Mouse (Mus musculus): ENCODE data around the gene Mgrn1. TPM values are rescaled to one million over a fixed set of nuclear protein-coding genes. Genes with fewer than 3 reads are reported as not detected.

Gene Mgrn1
- polyA plus RNA-seq, 1 experiment from 2014 or later: 62.2 TPM

DNA sequence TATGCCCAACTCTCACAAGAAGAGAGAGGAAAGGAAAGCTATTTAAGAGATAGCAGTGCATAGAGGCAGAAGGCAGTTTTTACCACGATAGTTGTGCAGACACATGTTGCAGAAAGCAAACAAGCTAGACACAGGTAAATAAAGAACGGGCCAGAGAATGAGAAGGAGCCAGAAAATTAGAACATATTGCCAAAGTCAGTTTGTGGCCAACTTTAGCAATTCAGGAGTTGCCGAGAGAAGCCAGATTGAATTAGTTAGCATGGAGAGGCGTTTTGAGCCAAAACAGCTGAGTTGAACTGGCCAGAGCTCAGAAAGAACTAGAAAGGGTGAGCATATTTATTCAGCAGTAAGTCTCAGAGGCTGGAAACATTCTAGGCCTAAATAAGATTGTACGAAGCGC, 6.1 kb downstream of the Mgrn1 start:
- H3K79me2 ChIP-seq (ENCODE audit: inconsistent target): peaks cover 95% of the 10 kb centered on the region

DNA sequence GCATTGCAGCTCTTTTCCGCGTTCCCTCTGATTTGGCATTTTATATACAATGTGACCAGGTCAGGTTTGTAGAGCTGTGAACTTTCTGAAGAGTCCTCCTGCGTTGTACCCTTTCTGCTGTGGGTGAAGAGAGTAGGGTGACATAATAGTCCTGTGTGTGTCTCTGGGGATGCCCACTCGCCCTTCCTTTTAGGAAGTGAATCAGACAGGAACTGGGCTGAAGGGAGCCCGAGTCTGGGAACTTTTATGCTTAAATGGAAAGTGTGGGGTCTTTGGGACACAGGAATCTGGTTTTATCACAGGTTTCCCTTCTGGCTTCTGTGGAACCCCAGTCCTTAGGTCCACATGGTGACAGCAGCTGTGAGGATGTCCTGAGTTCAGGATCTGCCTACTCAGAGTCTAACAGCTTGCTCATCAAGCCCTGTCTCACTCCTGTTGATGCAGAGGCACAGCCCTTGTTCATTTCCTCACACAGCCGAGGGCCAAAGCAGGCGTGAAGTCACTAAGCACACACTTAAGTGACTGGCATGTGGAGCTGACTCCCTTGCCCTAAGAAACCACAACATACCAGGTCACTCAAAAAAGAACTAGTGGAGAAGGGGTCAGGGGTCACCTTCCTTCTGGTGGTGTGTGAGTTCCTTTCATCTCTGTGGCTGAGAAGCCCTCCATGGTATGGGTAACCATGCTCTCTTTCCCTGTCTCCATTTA, 8.3 kb downstream of the Mgrn1 start:
- Histone ChIP-seq H3K79me2 (ENCODE audit: inconsistent target) (peaks cover 95% of the 10 kb centered on the region), H3K4me3 (ENCODE audit: inconsistent target) (no peak overlapping the region), H3K36me3 (ENCODE audit: inconsistent target) (no peaks in the 10 kb centered on the region), H3K27ac (peak overlapping the region; percentile 86)
- WGBS (ENCODE audit: missing documents): 41% methylated on average over 7 of the region's 7 CpGs

More for the DNA sequence above, 6.1 kb downstream of the Mgrn1 start:
- no peak overlapping the region for H3K27ac ChIP-seq
- H3K4me3 ChIP-seq (ENCODE audit: inconsistent target): no peak overlapping the region
- WGBS (ENCODE audit: missing documents): 94% methylated on average over 6 of the region's 6 CpGs
- no peaks in the 10 kb centered on the region for H3K36me3 ChIP-seq (ENCODE audit: inconsistent target)

DNA sequence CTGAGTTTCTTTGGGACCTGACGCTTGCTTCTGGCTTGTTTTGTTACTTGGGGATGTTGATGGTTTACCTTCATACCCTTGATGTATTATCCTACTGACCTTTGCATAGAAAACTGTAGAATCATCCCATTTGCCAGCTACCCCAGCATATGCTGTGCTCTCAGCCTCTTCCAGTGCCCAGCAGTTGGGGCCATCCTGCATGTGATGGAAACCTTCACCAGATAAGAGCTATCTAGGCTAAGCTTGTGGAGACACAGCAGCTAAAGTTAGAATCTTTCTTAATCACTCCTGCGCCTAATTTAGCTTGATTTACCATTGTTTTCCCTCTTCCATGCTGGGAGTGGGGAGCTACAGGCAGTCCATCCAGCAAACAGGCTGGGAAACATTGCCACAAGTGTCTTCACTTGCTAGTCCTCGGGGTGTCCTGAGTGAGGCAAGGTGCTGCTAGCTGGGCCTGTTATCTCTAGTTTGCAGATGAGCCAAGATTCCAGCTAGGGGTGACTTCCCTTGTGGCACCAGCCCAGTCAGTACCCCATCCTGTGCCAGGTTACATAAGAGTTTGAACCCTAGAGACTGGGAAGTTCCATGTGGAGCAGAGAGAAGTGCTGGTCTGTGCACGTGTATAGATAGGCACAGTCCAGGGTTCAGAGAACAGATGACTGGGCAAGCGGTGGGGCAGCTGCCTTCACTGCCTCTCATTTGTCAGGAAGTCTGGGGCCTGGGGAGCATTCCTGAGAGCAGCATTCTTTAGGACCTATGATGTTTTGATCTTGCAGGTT, 10.4 kb downstream of the Mgrn1 start:
- Histone ChIP-seq H3K27ac (no peak overlapping the region), H3K4me3 (ENCODE audit: inconsistent target) (no peak overlapping the region), H3K36me3 (ENCODE audit: inconsistent target) (no peaks in the 10 kb centered on the region), H3K79me2 (ENCODE audit: inconsistent target) (peaks cover 95% of the 10 kb centered on the region)
- WGBS (ENCODE audit: missing documents): 73% methylated on average over 5 of the region's 5 CpGs

DNA sequence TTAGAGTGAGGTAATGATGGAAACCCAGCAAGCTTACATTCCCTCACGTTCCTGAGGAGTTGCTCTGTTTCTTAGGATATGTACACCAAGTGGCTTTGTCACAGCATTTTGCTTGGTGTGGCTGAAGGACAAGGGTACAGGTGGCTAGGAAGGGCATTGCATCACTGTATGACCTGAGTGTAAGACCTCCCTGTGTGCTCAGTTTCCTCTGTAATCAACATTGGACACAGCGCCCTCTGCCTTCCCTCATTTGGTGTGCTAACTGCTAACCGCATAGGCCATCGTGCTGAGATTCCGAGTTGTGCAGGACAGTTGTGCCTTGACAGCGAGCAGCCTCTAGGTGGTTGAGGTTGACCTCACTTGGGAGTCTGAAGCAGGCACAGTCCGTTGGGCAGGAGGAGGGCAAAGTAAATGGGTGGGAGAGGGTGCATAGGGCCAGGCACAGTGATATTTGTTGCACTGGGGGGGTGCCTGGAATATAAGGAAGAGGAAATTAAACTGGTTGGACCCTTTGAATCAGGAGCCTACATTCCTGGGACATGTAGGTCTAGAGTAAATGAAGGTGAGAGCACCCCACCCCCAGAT, 11.2 kb downstream of the Mgrn1 start:
- H3K27ac ChIP-seq: no peak overlapping the region
- WGBS (ENCODE audit: missing documents): 81% methylated on average over 7 of the region's 7 CpGs

DNA sequence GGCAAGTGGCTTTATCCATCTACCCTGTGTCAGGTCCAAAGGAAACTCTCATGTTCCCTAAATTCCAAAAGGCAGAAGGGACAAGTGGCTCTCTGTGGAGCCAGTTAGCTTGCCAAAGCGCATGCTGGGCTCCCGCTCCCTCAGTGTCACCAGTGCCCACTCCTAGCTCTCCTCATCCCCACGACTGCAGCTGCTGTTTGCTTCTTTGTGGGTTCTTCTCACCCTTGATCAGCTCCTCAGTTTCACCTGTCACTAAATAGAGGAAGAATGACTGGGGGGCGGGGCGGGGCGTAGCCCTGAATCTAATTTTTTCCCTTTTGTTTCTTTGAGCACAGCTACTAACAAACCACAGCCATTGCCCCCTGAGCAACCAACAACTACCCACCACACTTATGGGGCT, 12.8 kb downstream of the Mgrn1 start:
- H3K27ac ChIP-seq: no peak overlapping the region
- peaks cover 97% of the 10 kb centered on the region for H3K79me2 ChIP-seq (ENCODE audit: inconsistent target)
- 63% methylated on average over 6 of the region's 6 CpGs for WGBS (ENCODE audit: missing documents)
- H3K4me3 ChIP-seq (ENCODE audit: inconsistent target): no peak overlapping the region
- no peaks in the 10 kb centered on the region for H3K36me3 ChIP-seq (ENCODE audit: inconsistent target)

More for the DNA sequence above, 11.2 kb downstream of the Mgrn1 start:
- Histone ChIP-seq H3K4me3 (ENCODE audit: inconsistent target) (no peak overlapping the region), H3K36me3 (ENCODE audit: inconsistent target) (no peaks in the 10 kb centered on the region), H3K79me2 (ENCODE audit: inconsistent target) (peaks cover 95% of the 10 kb centered on the region)

DNA sequence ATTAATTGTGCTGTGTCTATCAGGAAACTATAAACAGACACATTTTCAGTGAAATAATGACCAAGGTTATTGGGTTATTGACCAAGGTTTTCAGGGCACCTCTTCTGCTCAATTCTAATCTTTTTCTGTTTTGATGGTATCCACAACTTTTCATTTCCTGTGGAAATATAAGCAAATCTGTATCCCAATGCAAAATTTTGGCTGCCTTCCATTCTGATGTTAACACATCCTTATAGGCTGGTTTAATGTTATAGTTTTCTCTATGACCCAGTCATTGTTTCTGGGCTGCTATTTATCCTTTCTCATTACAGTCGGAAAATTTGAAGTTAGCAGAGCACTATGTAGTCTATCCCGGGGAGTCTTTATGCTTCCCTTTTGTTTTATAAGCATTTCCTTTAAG, 13.7 kb downstream of the Mgrn1 start:
- 96% methylated on average over 2 of the region's 2 CpGs for WGBS (ENCODE audit: missing documents)
- no peak overlapping the region for H3K4me3 ChIP-seq (ENCODE audit: inconsistent target)
- H3K79me2 ChIP-seq (ENCODE audit: inconsistent target): peaks cover 100% of the 10 kb centered on the region
- H3K36me3 ChIP-seq (ENCODE audit: inconsistent target): no peaks in the 10 kb centered on the region
- no peak overlapping the region for H3K27ac ChIP-seq

DNA sequence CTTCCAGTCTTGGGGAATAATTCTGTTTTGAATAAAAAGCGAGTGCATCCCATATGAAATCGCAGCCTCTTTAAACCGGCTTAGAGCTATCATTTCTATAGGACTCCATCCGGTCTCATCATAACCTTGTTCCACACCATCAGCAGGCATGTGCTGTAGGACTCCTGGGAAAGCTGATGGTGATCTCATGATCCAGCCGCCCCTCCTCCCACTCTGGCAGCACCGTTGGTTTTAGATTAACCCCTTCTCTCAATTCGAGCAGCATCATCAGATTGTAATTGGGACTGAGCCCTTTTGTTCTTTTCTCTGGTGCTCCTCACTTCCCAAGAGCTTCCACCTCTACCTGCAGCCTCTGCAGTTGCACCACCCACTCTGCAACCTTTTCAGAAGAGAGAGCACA, 15.1 kb downstream of the Mgrn1 start:
- H3K79me2 ChIP-seq (ENCODE audit: inconsistent target): peaks cover 100% of the 10 kb centered on the region
- 96% methylated on average over 7 of the region's 7 CpGs for WGBS (ENCODE audit: missing documents)
- H3K27ac ChIP-seq: no peak overlapping the region
- H3K4me3 ChIP-seq (ENCODE audit: inconsistent target): no peak overlapping the region
- H3K36me3 ChIP-seq (ENCODE audit: inconsistent target): no peaks in the 10 kb centered on the region

DNA sequence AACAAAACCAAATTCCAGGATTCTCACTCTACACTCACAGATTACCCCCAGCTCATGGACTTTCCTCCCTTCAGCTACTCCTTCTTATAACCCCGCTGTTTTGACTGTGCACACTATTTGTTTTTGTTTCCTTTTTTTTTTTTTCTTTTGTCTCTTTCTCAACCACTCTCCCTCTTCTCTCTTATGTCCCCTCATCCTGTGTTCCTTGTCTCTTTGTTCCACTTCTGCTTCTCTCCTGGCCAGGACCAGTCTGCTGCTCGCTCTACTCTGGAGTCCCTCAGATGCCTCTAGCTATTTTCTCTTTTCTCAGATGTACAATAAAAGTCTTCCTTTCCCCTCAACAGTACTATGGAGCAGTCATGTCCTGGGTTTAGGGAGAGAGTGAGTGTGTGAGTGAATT, 16.3 kb downstream of the Mgrn1 start:
- WGBS (ENCODE audit: missing documents): 38% methylated on average over 2 of the region's 2 CpGs
- Histone ChIP-seq H3K27ac (no peak overlapping the region), H3K79me2 (ENCODE audit: inconsistent target) (peaks cover 100% of the 10 kb centered on the region), H3K4me3 (ENCODE audit: inconsistent target) (no peak overlapping the region), H3K36me3 (ENCODE audit: inconsistent target) (no peaks in the 10 kb centered on the region)

DNA sequence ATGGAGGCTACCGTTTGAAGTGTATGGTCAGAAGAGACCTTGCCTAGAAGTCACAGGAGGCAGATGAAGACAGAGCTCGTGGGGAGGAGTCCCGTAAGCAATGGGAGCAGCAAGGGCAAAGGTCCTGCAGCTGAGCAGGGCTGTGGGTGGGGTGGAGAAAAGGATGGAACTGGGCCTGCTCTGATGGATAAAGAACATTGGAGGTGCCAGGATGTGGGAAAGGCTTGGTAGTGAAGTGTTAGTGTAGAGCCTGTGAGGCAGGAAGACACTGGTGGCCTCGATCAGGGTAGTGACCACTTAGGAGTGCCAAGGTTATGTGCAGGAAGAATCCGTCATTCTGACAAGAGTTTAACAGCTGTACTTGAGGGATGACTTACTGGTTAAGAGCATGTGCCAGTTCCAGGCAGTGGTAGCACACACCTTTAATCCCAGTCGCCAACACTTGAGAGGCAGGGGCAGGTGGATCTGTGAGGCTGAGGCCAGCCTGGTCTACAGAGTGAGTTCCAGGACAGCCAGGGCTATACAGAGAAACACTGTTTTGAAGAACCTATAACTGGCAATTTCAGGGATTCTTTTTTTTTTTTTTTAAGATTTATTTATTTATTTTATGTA, 17.5 kb downstream of the Mgrn1 start:
- 99% methylated on average over 6 of the region's 6 CpGs for WGBS (ENCODE audit: missing documents)
- H3K79me2 ChIP-seq (ENCODE audit: inconsistent target): peaks cover 93% of the 10 kb centered on the region
- H3K36me3 ChIP-seq (ENCODE audit: inconsistent target): no peaks in the 10 kb centered on the region
- no peak overlapping the region for H3K4me3 ChIP-seq (ENCODE audit: inconsistent target)
- H3K27ac ChIP-seq: no peak overlapping the region

DNA sequence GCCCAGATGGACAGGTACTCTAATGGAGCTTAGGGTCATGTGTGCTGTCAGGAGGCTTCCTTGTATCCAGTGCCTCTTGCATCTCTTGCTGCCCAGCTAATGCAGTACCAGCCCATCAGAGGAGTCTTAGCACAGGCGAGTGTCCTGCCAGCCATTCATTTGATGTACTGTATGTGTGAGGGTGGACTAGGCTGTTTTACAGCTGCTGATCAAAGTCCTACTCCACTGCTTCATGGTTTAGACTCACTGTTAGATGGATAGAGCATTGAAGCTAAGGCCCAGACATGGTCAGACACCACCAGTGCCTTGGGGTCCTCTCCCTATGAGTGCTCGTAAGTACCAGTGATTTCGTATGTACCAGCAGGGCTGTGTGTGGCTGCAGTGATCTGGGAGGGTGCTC, 18.8 kb downstream of the Mgrn1 start:
- Histone ChIP-seq H3K27ac (no peak overlapping the region), H3K36me3 (ENCODE audit: inconsistent target) (no peaks in the 10 kb centered on the region), H3K79me2 (ENCODE audit: inconsistent target) (peaks cover 86% of the 10 kb centered on the region), H3K4me3 (ENCODE audit: inconsistent target) (no peak overlapping the region)
- whole genome bisulfite sequencing (ENCODE audit: missing documents): 97% methylated on average over 3 of the region's 3 CpGs

DNA sequence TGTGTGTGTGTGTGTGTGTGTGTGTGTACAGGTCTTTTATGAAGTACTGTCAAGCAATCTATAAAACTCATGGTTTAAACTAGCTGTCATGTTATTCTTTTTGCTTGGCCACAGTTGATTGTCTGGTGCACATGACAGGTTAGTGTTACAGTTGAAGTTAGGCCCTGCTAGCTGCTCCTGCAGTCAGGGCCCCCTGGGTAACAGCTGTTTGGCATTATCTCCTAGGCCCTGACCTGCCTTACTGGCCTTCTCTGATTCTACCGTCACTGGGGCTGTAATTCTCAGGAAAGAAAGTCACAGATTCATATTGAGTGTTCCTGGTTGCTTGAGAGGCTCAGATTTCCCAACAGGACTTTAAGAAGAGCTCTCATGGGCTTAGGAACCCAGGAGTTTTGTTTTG, 19.5 kb downstream of the Mgrn1 start:
- no peak overlapping the region for H3K27ac ChIP-seq
- H3K36me3 ChIP-seq (ENCODE audit: inconsistent target): peaks cover 4% of the 10 kb centered on the region
- H3K79me2 ChIP-seq (ENCODE audit: inconsistent target): peaks cover 82% of the 10 kb centered on the region
- WGBS (ENCODE audit: missing documents): 100% methylated on average over 1 of the region's 1 CpGs
- H3K4me3 ChIP-seq (ENCODE audit: inconsistent target): no peak overlapping the region

DNA sequence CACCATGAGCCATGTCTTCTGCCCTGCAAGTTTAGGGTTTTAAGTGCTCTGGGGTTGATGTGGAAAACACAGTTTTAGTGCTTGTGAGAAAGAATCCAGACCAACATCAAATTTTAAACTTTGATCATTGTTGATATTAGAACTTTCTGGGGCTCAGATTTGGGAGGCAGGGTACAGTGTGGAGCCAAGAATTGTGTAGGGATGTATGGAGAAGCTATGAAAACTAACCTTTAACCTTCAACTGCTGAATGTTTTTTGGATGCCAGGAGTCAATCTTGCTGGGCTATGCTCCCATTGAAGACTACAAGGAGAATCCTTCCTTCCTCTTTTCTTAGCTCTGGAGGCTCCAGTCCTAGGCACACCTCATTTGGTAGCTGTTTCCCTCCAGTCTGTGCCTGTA, 20.5 kb downstream of the Mgrn1 start:
- Histone ChIP-seq H3K36me3 (ENCODE audit: inconsistent target) (peaks cover 13% of the 10 kb centered on the region), H3K79me2 (ENCODE audit: inconsistent target) (peaks cover 75% of the 10 kb centered on the region), H3K27ac (no peak overlapping the region), H3K4me3 (ENCODE audit: inconsistent target) (no peak overlapping the region)

DNA sequence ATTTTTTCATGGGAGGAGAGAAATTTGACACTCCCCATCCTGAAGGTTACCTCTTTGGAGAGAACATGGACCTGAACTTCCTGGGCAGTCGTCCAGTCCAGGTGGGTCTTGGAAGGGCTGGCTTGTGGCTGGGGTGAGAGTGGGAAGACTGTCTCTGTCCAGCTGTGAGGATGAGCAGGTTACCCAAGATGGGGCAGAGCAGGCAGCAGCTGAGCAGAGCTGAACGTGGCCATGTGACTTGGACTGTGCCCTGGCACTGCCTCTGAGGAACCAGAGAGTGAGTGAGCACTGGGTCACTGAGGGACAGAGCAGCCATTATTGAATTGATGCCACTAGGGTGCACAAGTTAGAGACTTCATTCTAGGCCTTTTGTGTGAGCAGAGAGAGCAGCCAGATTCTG, 21.3 kb downstream of the Mgrn1 start:
- peak overlapping the region; percentile 49 for H3K27ac ChIP-seq
- peaks cover 67% of the 10 kb centered on the region for H3K79me2 ChIP-seq (ENCODE audit: inconsistent target)
- whole genome bisulfite sequencing (ENCODE audit: missing documents): 69% methylated on average over 2 of the region's 2 CpGs
- no peak overlapping the region for H3K4me3 ChIP-seq (ENCODE audit: inconsistent target)
- H3K36me3 ChIP-seq (ENCODE audit: inconsistent target): peaks cover 16% of the 10 kb centered on the region

DNA sequence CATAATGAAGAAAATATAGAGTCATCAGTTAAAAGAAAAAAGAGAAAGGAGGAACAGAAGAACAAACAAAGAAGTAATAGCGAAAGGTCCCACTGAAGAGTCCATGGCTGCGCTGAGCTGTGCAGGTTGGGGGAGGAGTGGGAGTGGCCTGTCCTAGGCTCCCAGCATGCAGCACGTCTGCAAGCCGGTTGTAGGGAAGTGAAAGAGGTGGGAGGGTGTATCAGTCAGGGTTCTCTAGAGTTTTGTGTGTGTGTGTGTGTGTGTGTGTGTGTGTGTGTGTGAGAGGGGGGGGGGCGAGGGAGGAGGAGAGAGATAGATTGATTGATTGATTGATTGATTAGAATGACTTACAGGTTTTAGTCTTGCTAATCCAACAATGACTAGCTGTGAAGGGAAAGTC, 21.9 kb downstream of the Mgrn1 start:
- Histone ChIP-seq H3K36me3 (ENCODE audit: inconsistent target) (peaks cover 16% of the 10 kb centered on the region), H3K27ac (peak overlapping the region; percentile 49)
- WGBS (ENCODE audit: missing documents): 33% methylated on average over 2 of the region's 5 CpGs

DNA sequence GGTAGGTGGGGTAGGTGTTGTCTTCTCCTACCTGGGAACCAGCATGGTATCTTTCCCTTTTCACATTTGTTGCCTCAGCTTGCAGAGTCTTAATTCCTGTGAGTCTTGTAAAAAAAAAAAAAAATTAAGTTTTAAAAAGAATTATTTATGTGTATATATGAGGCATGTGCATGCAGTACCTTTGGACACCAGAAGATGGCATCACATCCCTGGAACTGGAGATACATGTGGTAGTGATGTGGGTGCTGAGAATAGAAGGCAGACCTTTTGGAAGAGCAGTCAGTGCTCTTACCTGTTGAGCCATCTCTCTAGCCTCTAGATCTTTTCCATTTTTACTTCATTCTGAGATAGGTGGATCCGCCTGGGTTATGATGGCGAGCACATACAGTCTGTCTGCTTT, 23.7 kb downstream of the Mgrn1 start:
- Histone ChIP-seq H3K36me3 (ENCODE audit: inconsistent target) (peaks cover 21% of the 10 kb centered on the region), H3K4me3 (ENCODE audit: inconsistent target) (no peak overlapping the region), H3K79me2 (ENCODE audit: inconsistent target) (peaks cover 43% of the 10 kb centered on the region), H3K27ac (no peak overlapping the region)
- WGBS (ENCODE audit: missing documents): 100% methylated on average over 2 of the region's 2 CpGs

More for the DNA sequence above, 21.9 kb downstream of the Mgrn1 start:
- Histone ChIP-seq H3K79me2 (ENCODE audit: inconsistent target) (peaks cover 61% of the 10 kb centered on the region), H3K4me3 (ENCODE audit: inconsistent target) (no peak overlapping the region)

Measured in macrophage (primary cell).